Mouse (Mus musculus) MEL (cell line): Measurements from ENCODE around the gene Unc13b. TPM values are rescaled to one million over a fixed set of nuclear protein-coding genes. Genes with fewer than 3 reads are reported as not detected.

Source experiments
- DNase-seq: peaks from one replicate; pipeline ENCODE4 v3.0.0; 2011; ENCODE audit warnings: low read depth, low spot score
- H3K27ac ChIP-seq: 2 replicates; pipeline ENCODE4 v1.5.1; 2012; ENCODE audit warnings: low read depth, mild to moderate bottlenecking, control low read depth, low read length, moderate library complexity; ENCODE audit not compliant: control insufficient read depth
- H3K27me3 ChIP-seq, 2 experiments: fragments of 150-350 bp in 1 of 2; sonication (generic) in 1 of 2; 2 replicates each; pipeline ENCODE4 v1.6.1; 2012; ENCODE audit warnings: low read length in 2 of 2, mild to moderate bottlenecking in 2 of 2, improper control_type of control experiment in 1 of 2, moderate library complexity in 1 of 2; ENCODE audit not compliant: insufficient read depth in 2 of 2, control insufficient read depth in 1 of 2
- H3K36me3 ChIP-seq, 2 experiments: 2 replicates each; pipeline ENCODE4 v1.6.1; 2012 to 2014; ENCODE audit warnings: low read length in 2 of 2, improper control_type of control experiment in 1 of 2, inconsistent platforms in 1 of 2, mild to moderate bottlenecking in 1 of 2; ENCODE audit not compliant: insufficient read depth in 2 of 2, control insufficient read depth in 1 of 2
- H3K4me1 ChIP-seq, 2 experiments: fragments of 150-350 bp in 1 of 2; sonication (generic) in 1 of 2; 2 replicates each; pipeline ENCODE4 v1.6.1; 2012; ENCODE audit warnings: low read length in 2 of 2, improper control_type of control experiment in 1 of 2, mild to moderate bottlenecking in 1 of 2; ENCODE audit not compliant: insufficient read depth in 2 of 2, control insufficient read depth in 1 of 2
- H3K4me3 ChIP-seq, 2 experiments: fragments of 150-350 bp in 1 of 2; sonication (generic) in 1 of 2; 2 replicates each; pipeline ENCODE4 v1.5.1; 2012; ENCODE audit warnings: low read depth in 2 of 2, low read length in 2 of 2, mild to moderate bottlenecking in 2 of 2, moderate library complexity in 2 of 2, control low read depth in 1 of 2, improper control_type of control experiment in 1 of 2; ENCODE audit not compliant: control insufficient read depth in 1 of 2, insufficient read depth in 1 of 2
- H3K79me2 ChIP-seq: 2 replicates; pipeline ENCODE4 v1.6.1; 2012; ENCODE audit warnings: mild to moderate bottlenecking, low read length, moderate library complexity; ENCODE audit not compliant: control insufficient read depth, poor library complexity, insufficient read depth
- H3K9ac ChIP-seq: 2 replicates; pipeline ENCODE4 v1.6.1; 2012; ENCODE audit warnings: low read depth, mild to moderate bottlenecking, control low read depth, low read length, moderate library complexity; ENCODE audit not compliant: control insufficient read depth, poor library complexity, severe bottlenecking
- H3K9me3 ChIP-seq: fragments of 150-350 bp; sonication (generic); replicated peaks from 2 replicates; pipeline ENCODE4 v1.6.1; 2012; ENCODE audit warnings: mild to moderate bottlenecking, low read length, improper control_type of control experiment, moderate library complexity; ENCODE audit not compliant: insufficient read depth
- BHLHE40 ChIP-seq: IDR thresholded peaks from 2 replicates; pipeline ENCODE4 v1.6.1; 2012; ENCODE audit warnings: low read depth, mild to moderate bottlenecking, inconsistent platforms, low read length, improper control_type of control experiment, borderline replicate concordance
- E2F4 ChIP-seq: IDR thresholded peaks from 2 replicates; pipeline ENCODE4 v1.6.1; 2011; ENCODE audit warnings: low read depth, low read length, improper control_type of control experiment, borderline replicate concordance
- EP300 ChIP-seq, 2 experiments: IDR thresholded peaks; 2 replicates each; pipeline ENCODE4 v1.6.1; 2011; ENCODE audit warnings: improper control_type of control experiment in 2 of 2, low read length in 2 of 2, low read depth in 1 of 2, mild to moderate bottlenecking in 1 of 2
- ETS1 ChIP-seq: IDR thresholded peaks from 2 replicates; pipeline ENCODE4 v1.6.1; 2012; ENCODE audit warnings: low read depth, mild to moderate bottlenecking, inconsistent platforms, low read length, improper control_type of control experiment, moderate library complexity
- GATA1 ChIP-seq: IDR thresholded peaks from 2 replicates; pipeline ENCODE4 v1.6.1; 2011; ENCODE audit warnings: low read depth, low read length, improper control_type of control experiment
- JUND ChIP-seq: IDR thresholded peaks from 2 replicates; pipeline ENCODE4 v1.6.1; 2011; ENCODE audit warnings: low read depth, mild to moderate bottlenecking, improper control_type of control experiment, low read length
- KAT2A ChIP-seq: conservative IDR thresholded peaks from 2 replicates; pipeline ENCODE4 v1.6.1; 2012; ENCODE audit warnings: low read depth, low read length, improper control_type of control experiment, inconsistent platforms
- MAX ChIP-seq: IDR thresholded peaks from 2 replicates; pipeline ENCODE4 v1.6.1; 2011; ENCODE audit warnings: low read length, improper control_type of control experiment
- MAZ ChIP-seq: IDR thresholded peaks from 2 replicates; pipeline ENCODE4 v1.6.1; 2012; ENCODE audit warnings: low read depth, mild to moderate bottlenecking, inconsistent platforms, low read length, improper control_type of control experiment
- MEF2A ChIP-seq: IDR thresholded peaks from 2 replicates; pipeline ENCODE4 v1.6.1; 2014; ENCODE audit warnings: low read depth, mild to moderate bottlenecking, inconsistent platforms, low read length, improper control_type of control experiment; ENCODE audit not compliant: poor library complexity, insufficient replicate concordance, severe bottlenecking; ENCODE audit errors: extremely low read depth
- MXI1 ChIP-seq: IDR thresholded peaks from 2 replicates; pipeline ENCODE4 v1.6.1; 2011; ENCODE audit warnings: mild to moderate bottlenecking, low read depth, low read length, improper control_type of control experiment
- MYC ChIP-seq: IDR thresholded peaks from 2 replicates; pipeline ENCODE4 v1.6.1; 2011; ENCODE audit warnings: low read depth, mild to moderate bottlenecking, low read length, improper control_type of control experiment, moderate library complexity
- POLR2A ChIP-seq, 2 experiments: IDR thresholded peaks; 2 replicates each; pipeline ENCODE4 v1.6.1; 2011 to 2012; ENCODE audit warnings: low read length in 2 of 2, mild to moderate bottlenecking in 2 of 2, control low read depth in 1 of 2, improper control_type of control experiment in 1 of 2, low read depth in 1 of 2, moderate library complexity in 1 of 2; ENCODE audit not compliant: control insufficient read depth in 1 of 2, insufficient read depth in 1 of 2, poor library complexity in 1 of 2
- RCOR1 ChIP-seq: IDR thresholded peaks from 2 replicates; pipeline ENCODE4 v1.6.1; 2012; ENCODE audit warnings: low read depth, mild to moderate bottlenecking, inconsistent platforms, low read length, improper control_type of control experiment
- SIN3A ChIP-seq: IDR thresholded peaks from 2 replicates; pipeline ENCODE4 v1.6.1; 2012; ENCODE audit warnings: low read length, improper control_type of control experiment, inconsistent platforms
- SMC3 ChIP-seq: IDR thresholded peaks from 2 replicates; pipeline ENCODE4 v1.6.1; 2011; ENCODE audit warnings: low read depth, low read length, improper control_type of control experiment
- TAL1 ChIP-seq: IDR thresholded peaks from 2 replicates; pipeline ENCODE4 v1.6.1; 2012; ENCODE audit warnings: mild to moderate bottlenecking, inconsistent platforms, low read length, moderate library complexity, mixed read lengths
- TCF12 ChIP-seq: IDR thresholded peaks from 2 replicates; pipeline ENCODE4 v1.6.1; 2014; ENCODE audit warnings: low read depth, mild to moderate bottlenecking, inconsistent platforms, low read length, improper control_type of control experiment, moderate library complexity
- UBTF ChIP-seq: IDR thresholded peaks from 2 replicates; pipeline ENCODE4 v1.6.1; 2012; ENCODE audit warnings: low read depth, mild to moderate bottlenecking, inconsistent platforms, low read length, improper control_type of control experiment, moderate library complexity, borderline replicate concordance; ENCODE audit not compliant: insufficient read depth
- USF1 ChIP-seq: IDR thresholded peaks from 2 replicates; pipeline ENCODE4 v1.6.1; 2014; ENCODE audit warnings: low read depth, mild to moderate bottlenecking, inconsistent platforms, low read length, improper control_type of control experiment, moderate library complexity
- USF2 ChIP-seq, 2 experiments: IDR thresholded peaks; 2 replicates each; pipeline ENCODE4 v1.6.1; 2011 to 2012; ENCODE audit warnings: improper control_type of control experiment in 2 of 2, low read length in 2 of 2, borderline replicate concordance in 1 of 2, inconsistent platforms in 1 of 2, low read depth in 1 of 2, mild to moderate bottlenecking in 1 of 2; ENCODE audit not compliant: insufficient read depth in 1 of 2
- ZC3H11A ChIP-seq: IDR thresholded peaks from 2 replicates; pipeline ENCODE4 v1.6.1; 2012; ENCODE audit warnings: low read depth, mild to moderate bottlenecking, inconsistent platforms, low read length, improper control_type of control experiment
- ZKSCAN1 ChIP-seq: IDR thresholded peaks from 2 replicates; pipeline ENCODE4 v1.6.1; 2012; ENCODE audit warnings: low read depth, mild to moderate bottlenecking, inconsistent platforms, low read length, improper control_type of control experiment, moderate library complexity
- ZMIZ1 ChIP-seq: IDR thresholded peaks from 2 replicates; pipeline ENCODE4 v1.6.1; 2012; ENCODE audit warnings: low read depth, mild to moderate bottlenecking, inconsistent platforms, low read length, improper control_type of control experiment, moderate library complexity
- ZNF384 ChIP-seq: IDR thresholded peaks from 2 replicates; pipeline ENCODE4 v1.6.1; 2012; ENCODE audit warnings: low read depth, mild to moderate bottlenecking, inconsistent platforms, low read length, improper control_type of control experiment
- polyA plus RNA-seq, 2 experiments: library from polyadenylated mRNA; stranded (reverse) in 1 of 2; unstranded in 1 of 2; fragments of >175 nt in 1 of 2; fragments of >200 nt in 1 of 2; gene quantifications; 2 replicates each; pipeline versions ENCODE4 v1.2.1 to v1.2.4; 2012; ENCODE audit warnings: low replicate concordance in 2 of 2, low read depth in 1 of 2; ENCODE audit not compliant: insufficient read length in 2 of 2, insufficient read depth in 1 of 2, missing spikeins in 1 of 2
- total RNA-seq: library from RNA; depleted of rRNA; stranded (reverse); fragments of 300-350 nt; gene quantifications from 2 replicates; pipeline ENCODE4 v1.2.3, GENCODE M21; 2012

Gene Unc13b
- total and polyA plus RNA-seq, 3 experiments, result 5.4 to 9.6 TPM; not detected in 1

DNA sequence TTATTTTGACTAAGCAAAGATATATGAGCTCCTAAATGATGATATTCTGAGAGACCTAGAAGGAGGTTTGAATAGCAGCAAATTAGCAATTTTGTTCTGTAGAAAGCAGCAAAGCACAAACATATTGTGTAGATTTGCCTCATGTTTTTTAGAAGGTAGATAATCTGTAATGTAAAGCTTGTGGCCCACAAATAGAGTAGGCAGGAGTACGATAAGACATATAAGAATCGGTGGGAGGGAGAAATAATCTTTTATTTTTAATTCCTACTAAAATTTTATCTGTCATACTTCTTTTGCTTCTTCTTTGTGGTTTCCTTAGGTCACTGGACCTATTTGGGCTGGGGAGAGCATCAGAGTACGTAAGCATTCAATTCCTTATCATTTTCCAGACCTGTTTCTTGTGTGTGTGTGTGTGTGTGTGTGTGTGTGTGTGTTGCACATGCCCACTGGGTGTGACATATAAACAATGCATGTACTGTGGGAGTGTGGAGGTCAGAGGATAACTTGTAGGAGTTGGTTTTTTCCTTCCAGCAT, 102.4 kb downstream of the Unc13b start (continued):
- TF ChIP-seq TCF12, result peak; percentile 48; the same call in 1 of the 2 replicates
- TF ChIP-seq SMC3, result no peak
- no peak for TF ChIP-seq E2F4
- no peak for TF ChIP-seq ZC3H11A
- TF ChIP-seq ETS1, result peak; percentile 71
- TF ChIP-seq ZMIZ1, result no peak
- TF ChIP-seq KAT2A, result no peak
- no peak for TF ChIP-seq ZKSCAN1
- 0 out of 2 replicates have a peak, but pooled peaks have one; percentile 62 for TF ChIP-seq MEF2A
- TF ChIP-seq MAX, result no peak
- TF ChIP-seq RCOR1, result peak; percentile 75
- TF ChIP-seq USF2 (IDR thresholded peaks at IDR 0.05; ENCODE audit: borderline replicate concordance in 1 of 2, insufficient read depth in 1 of 2, low read depth in 1 of 2, low read length in 2 of 2), result no peak
- TF ChIP-seq, all 39 proteins: peak for 11

DNA sequence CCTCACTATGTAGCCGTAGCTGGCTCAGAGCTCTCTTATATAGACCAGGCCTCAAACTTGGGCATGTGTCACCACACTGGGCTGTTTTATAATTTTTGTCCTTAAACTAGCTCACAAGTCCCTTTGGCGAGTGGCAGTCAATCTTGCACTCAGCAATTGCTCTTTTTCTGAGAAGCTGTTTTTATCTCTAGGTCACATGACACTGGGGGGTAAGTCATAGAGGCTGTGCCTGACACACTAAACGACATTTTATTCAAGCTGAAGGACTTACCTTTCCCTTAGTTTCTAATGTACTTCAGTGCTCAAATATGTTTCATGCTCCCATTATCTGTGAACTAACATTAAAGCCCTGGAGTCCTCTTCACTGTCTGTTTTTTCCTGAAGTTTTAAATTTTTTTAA, 104.5 kb downstream of the Unc13b start:
- Histone ChIP-seq H3K36me3 (peaks cover 0 to 54% of the 10 kb centered on the region in 2 experiments; a peak in 2 of 4 replicates), H3K27ac (peak overlapping the region; percentile 64), H3K9me3 (no peaks in the 10 kb centered on the region), H3K79me2 (no peaks in the 10 kb centered on the region), H3K27me3 (no peaks in the 10 kb centered on the region), H3K4me3 (no peak overlapping the region), H3K4me1 (peaks cover 38 to 50% of the 10 kb centered on the region in 2 experiments), H3K9ac (no peak overlapping the region)
- 0 out of 2 replicates have a peak, but pooled peaks have one; percentile 32 for TF ChIP-seq SIN3A
- peak; percentile 69; the same call in 1 of the 2 replicates for TF ChIP-seq MAZ
- no peak for TF ChIP-seq UBTF
- TF ChIP-seq ZNF384, result peak; percentile 39; the same call in 1 of the 2 replicates
- TF ChIP-seq USF1, result peak; percentile 95
- peak; percentile 71 for TF ChIP-seq MAX
- no peak for TF ChIP-seq JUND
- peak; percentile 19 to 40; a peak in 1 of 4 replicates for TF ChIP-seq EP300 (IDR thresholded peaks at IDR 0.05; ENCODE audit: low read depth in 1 of 2, low read length in 2 of 2)
- TF ChIP-seq USF2 (IDR thresholded peaks at IDR 0.05; ENCODE audit: borderline replicate concordance in 1 of 2, insufficient read depth in 1 of 2, low read depth in 1 of 2, low read length in 2 of 2), result peak in 1 of 2 experiments; percentile 81; a peak in 2 of 4 replicates
- no peak for TF ChIP-seq POLR2A (IDR thresholded peaks at IDR 0.05; ENCODE audit: control insufficient read depth in 1 of 2, insufficient read depth in 1 of 2, low read depth in 1 of 2, low read length in 2 of 2, poor library complexity in 1 of 2)
- 0 out of 2 replicates have a peak, but pooled peaks have one; percentile 7 for TF ChIP-seq TAL1
- TF ChIP-seq RCOR1, result 0 out of 2 replicates have a peak, but pooled peaks have one; percentile 10
- TF ChIP-seq MXI1, result peak; percentile 32; the same call in 1 of the 2 replicates
- TF ChIP-seq GATA1, result peak; percentile 66
- TF ChIP-seq TCF12, result peak; percentile 18; the same call in 1 of the 2 replicates
- TF ChIP-seq BHLHE40, result peak; percentile 61; the same call in 1 of the 2 replicates
- TF ChIP-seq ZMIZ1, result no peak
- TF ChIP-seq MYC, result 0 out of 2 replicates have a peak, but pooled peaks have one; percentile 24
- TF ChIP-seq MEF2A, result no peak
- TF ChIP-seq ETS1, result peak; percentile 48; the same call in 1 of the 2 replicates
- DNase-seq, result peak; percentile 72
